Mouse (Mus musculus) kidney, embryonic 16.5 days (tissue): ENCODE results near the gene Slc25a45. TPM values are rescaled to one million over a fixed set of nuclear protein-coding genes. Genes with fewer than 3 reads are reported as not detected.

Source experiments
- ATAC-seq: fragments of 200-750 bp; cut with Nextera tagmentation; 2 replicates; pipeline ENCODE4 v1.8.0; 2017; ENCODE audit warnings: moderate TSS enrichment; ENCODE audit not compliant: low FRiP score, low TSS enrichment
- H3K27ac ChIP-seq: fragments of 300-500 bp; sonication (generic); 2 replicates; pipeline ENCODE4 v1.5.1; 2014; ENCODE audit warnings: low read length
- H3K27me3 ChIP-seq: fragments of 300-500 bp; sonication (generic); 2 replicates; pipeline ENCODE4 v1.6.1; 2014; ENCODE audit warnings: low read length, control low read depth, mixed read lengths; ENCODE audit not compliant: insufficient read depth
- H3K36me3 ChIP-seq: fragments of 300-500 bp; sonication (generic); 2 replicates; pipeline ENCODE4 v1.6.1; 2014; ENCODE audit warnings: low read length, control low read depth, mixed read lengths; ENCODE audit not compliant: insufficient read depth
- H3K4me1 ChIP-seq: fragments of 300-500 bp; sonication (generic); 2 replicates; pipeline ENCODE4 v1.6.1; 2014; ENCODE audit warnings: low read length, control low read depth, mixed read lengths; ENCODE audit not compliant: insufficient read depth
- H3K4me2 ChIP-seq: fragments of 300-500 bp; sonication (generic); replicated peaks from 2 replicates; pipeline ENCODE4 v1.6.1; 2014; ENCODE audit warnings: low read depth, low read length
- H3K4me3 ChIP-seq: fragments of 300-500 bp; sonication (generic); 2 replicates; pipeline ENCODE4 v1.5.1; 2014; ENCODE audit warnings: mild to moderate bottlenecking, low read length
- H3K9ac ChIP-seq: fragments of 300-500 bp; sonication (generic); replicated peaks from 2 replicates; pipeline ENCODE4 v1.6.1; 2014; ENCODE audit warnings: low read length
- H3K9me3 ChIP-seq: fragments of 300-500 bp; sonication (generic); 2 replicates; pipeline ENCODE4 v1.6.1; 2016; ENCODE audit warnings: low read length, control low read depth
- WGBS: fragments of 180-500 bp; shearing (Covaris S2); extraction: QIAGEN DNeasy Blood & Tissue Kit; methylation state at CpG from one replicate; pipeline ENCODE4 v1.1.7; 2014; 5-methylcytosine and 5-hydroxymethylcytosine counted together
- polyA plus RNA-seq: library from polyadenylated mRNA; unstranded; fragments of >200 nt; fragmentation: Nextera tagmentation; extraction: Ambion mirVana; gene quantifications from 2 replicates; pipeline ENCODE4 v1.2.1, GENCODE M21; 2015

Slc25a45 gene
- polyA plus RNA-seq, 1 experiment from 2014 or later, result 15.7 TPM

- no peak overlapping the region for H3K9ac ChIP-seq
- 66% methylated on average over 4 of the region's 4 CpGs for WGBS
- ATAC-seq, result no peak
These were observed 8.2 kb downstream of the Slc25a45 start for GRCm38 (mm10) chr19:5885838-5886237.

GRCm38 (mm10) chr19:5887234-5887815 lies 9.7 kb downstream of the Slc25a45 start:
- no peak overlapping the region for H3K27ac ChIP-seq
- no peak for ATAC-seq
- H3K4me2 ChIP-seq, result no peak overlapping the region
- H3K9ac ChIP-seq, result no peak overlapping the region
- no peaks in the 10 kb centered on the region for H3K27me3 ChIP-seq
- H3K36me3 ChIP-seq, result no peaks in the 10 kb centered on the region; the same call in 1 of the 2 replicates
- no peak overlapping the region for H3K4me3 ChIP-seq
- H3K9me3 ChIP-seq, result no peaks in the 10 kb centered on the region
- 68% methylated on average over 3 of the region's 3 CpGs for WGBS
- H3K4me1 ChIP-seq, result no peaks in the 10 kb centered on the region

More at GRCm38 (mm10) chr19:5885838-5886237, 8.2 kb downstream of the Slc25a45 start:
- H3K4me2 ChIP-seq, result no peak overlapping the region
- H3K36me3 ChIP-seq, result no peaks in the 10 kb centered on the region
- no peaks in the 10 kb centered on the region for H3K4me1 ChIP-seq
- no peak overlapping the region for H3K27ac ChIP-seq
- H3K4me3 ChIP-seq, result no peak overlapping the region
- H3K9me3 ChIP-seq, result no peaks in the 10 kb centered on the region
- no peaks in the 10 kb centered on the region for H3K27me3 ChIP-seq

- WGBS, result 62% methylated on average over 4 of the region's 4 CpGs
- Histone ChIP-seq H3K9ac (no peak overlapping the region), H3K27ac (no peak overlapping the region), H3K36me3 (no peaks in the 10 kb centered on the region; the same call in 1 of the 2 replicates), H3K27me3 (no peaks in the 10 kb centered on the region), H3K9me3 (no peaks in the 10 kb centered on the region), H3K4me1 (peaks cover 9% of the 10 kb centered on the region), H3K4me3 (no peak overlapping the region), H3K4me2 (no peak overlapping the region)
- ATAC-seq, result no peak
These were observed 11.6 kb downstream of the Slc25a45 start for GRCm38 (mm10) chr19:5889211-5889610.

GRCm38 (mm10) chr19:5891521-5892258 lies 14.1 kb downstream of the Slc25a45 start:
- H3K27me3 ChIP-seq, result no peaks in the 10 kb centered on the region
- peaks cover 9% of the 10 kb centered on the region for H3K4me1 ChIP-seq
- H3K4me3 ChIP-seq, result no peak overlapping the region
- H3K27ac ChIP-seq, result no peak overlapping the region
- no peak overlapping the region for H3K9ac ChIP-seq
- peaks cover 7% of the 10 kb centered on the region for H3K36me3 ChIP-seq
- WGBS, result 93% methylated on average over 12 of the region's 12 CpGs
- ATAC-seq, result no peak
- H3K9me3 ChIP-seq, result no peaks in the 10 kb centered on the region
- H3K4me2 ChIP-seq, result no peak overlapping the region

- peaks cover 10% of the 10 kb centered on the region for H3K36me3 ChIP-seq
- no peak overlapping the region for H3K9ac ChIP-seq
- H3K27me3 ChIP-seq, result no peaks in the 10 kb centered on the region
- 95% methylated on average over 7 of the region's 7 CpGs for WGBS
- no peaks in the 10 kb centered on the region for H3K9me3 ChIP-seq
- H3K4me3 ChIP-seq, result no peak overlapping the region
- peaks cover 9% of the 10 kb centered on the region for H3K4me1 ChIP-seq
- ATAC-seq, result no peak
- no peak overlapping the region for H3K27ac ChIP-seq
- H3K4me2 ChIP-seq, result no peak overlapping the region
These were observed 14.7 kb downstream of the Slc25a45 start for GRCm38 (mm10) chr19:5892262-5892661.

- Histone ChIP-seq H3K9me3 (no peaks in the 10 kb centered on the region), H3K36me3 (peaks cover 13% of the 10 kb centered on the region), H3K27ac (no peak overlapping the region), H3K27me3 (no peaks in the 10 kb centered on the region), H3K4me1 (peaks cover 9% of the 10 kb centered on the region), H3K4me2 (peak overlapping the region; percentile 91), H3K4me3 (peak overlapping the region; percentile 61; the same call in 1 of the 2 replicates), H3K9ac (peak overlapping the region; percentile 87)
- WGBS, result 95% methylated on average over 13 of the region's 13 CpGs
- ATAC-seq, result no peak
These were observed 15.1 kb downstream of the Slc25a45 start for GRCm38 (mm10) chr19:5892735-5893134.

- WGBS, result 6% methylated on average over 27 of the region's 31 CpGs
- Histone ChIP-seq H3K4me2 (peak overlapping the region; percentile 91), H3K9ac (peak overlapping the region; percentile 87), H3K4me1 (peaks cover 9% of the 10 kb centered on the region), H3K4me3 (peak overlapping the region; percentile 61), H3K9me3 (no peaks in the 10 kb centered on the region), H3K36me3 (peaks cover 16% of the 10 kb centered on the region), H3K27ac (peak overlapping the region; percentile 63; the same call in 1 of the 2 replicates), H3K27me3 (no peaks in the 10 kb centered on the region)
- ATAC-seq, result peak; percentile 4; the same call in 1 of the 2 replicates
These were observed 15.8 kb downstream of the Slc25a45 start for GRCm38 (mm10) chr19:5893282-5894001.

GRCm38 (mm10) chr19:5894002-5894678 lies 16.5 kb downstream of the Slc25a45 start, which contains the start of gene Tigd3:
TSS of gene Tigd3 (minus strand) at chr19:5894149.
- WGBS, result 3% methylated on average over 34 of the region's 36 CpGs
- ATAC-seq, result peak; percentile 94
- H3K27me3 ChIP-seq, result no peaks in the 10 kb centered on the region
- H3K4me1 ChIP-seq, result peaks cover 9% of the 10 kb centered on the region
- peaks cover 21% of the 10 kb centered on the region for H3K36me3 ChIP-seq
- no peaks in the 10 kb centered on the region for H3K9me3 ChIP-seq
- peak within 1 kb of the TSS; percentile 63; the same call in 1 of the 2 replicates for H3K27ac ChIP-seq
- peak within 1 kb of the TSS; percentile 87 for H3K9ac ChIP-seq
- peak within 1 kb of the TSS; percentile 61 for H3K4me3 ChIP-seq
- peak within 1 kb of the TSS; percentile 91 for H3K4me2 ChIP-seq

- Histone ChIP-seq H3K9ac (no peak overlapping the region), H3K4me2 (no peak overlapping the region), H3K27ac (no peak overlapping the region), H3K36me3 (peaks cover 43% of the 10 kb centered on the region), H3K4me1 (peaks cover 23% of the 10 kb centered on the region), H3K9me3 (no peaks in the 10 kb centered on the region), H3K4me3 (no peak overlapping the region), H3K27me3 (no peaks in the 10 kb centered on the region)
- 91% methylated on average over 3 of the region's 3 CpGs for WGBS
- no peak for ATAC-seq
These were observed 29.7 kb downstream of the Slc25a45 start for GRCm38 (mm10) chr19:5907275-5907674.
